Mouse (Mus musculus) cortical plate, adult 2 months (tissue): Measurements from ENCODE around the gene Zscan26. TPM values are rescaled to one million over a fixed set of nuclear protein-coding genes. Genes with fewer than 3 reads are reported as not detected.
A peak's percentile ranks its signal among the peaks of the same experiment; 100 is the strongest.
"Not testable (repeated sequence)": the region's sequence is repeated elsewhere in the genome, so short reads cannot be mapped to it uniquely, and the experiment has no call there.

Source experiments
- H3K27ac ChIP-seq: fragments of 200-500 bp; 2 replicates; pipeline ENCODE4 v1.5.1; 2012; ENCODE audit warnings: low read length, control low read depth, inconsistent platforms; ENCODE audit not compliant: insufficient read depth
- H3K4me1 ChIP-seq: fragments of 200-500 bp; 2 replicates; pipeline ENCODE4 v1.6.1; 2011; ENCODE audit warnings: low read length; ENCODE audit not compliant: control insufficient read depth, insufficient read depth
- H3K4me3 ChIP-seq: fragments of 200-500 bp; 2 replicates; pipeline ENCODE4 v1.5.1; 2011; ENCODE audit warnings: mild to moderate bottlenecking, low read length, control low read depth; ENCODE audit not compliant: insufficient read depth
- CTCF ChIP-seq: fragments of 200-500 bp; IDR thresholded peaks from 2 replicates; pipeline ENCODE4 v1.5.1; 2011; ENCODE audit warnings: mild to moderate bottlenecking, control low read depth, low read length; ENCODE audit not compliant: insufficient read depth; ENCODE audit errors: extremely low read depth
- POLR2A ChIP-seq: fragments of 200-500 bp; IDR thresholded peaks from 2 replicates; pipeline ENCODE4 v1.6.1; 2011; ENCODE audit warnings: mild to moderate bottlenecking, low read length, control low read depth; ENCODE audit not compliant: insufficient read depth; ENCODE audit errors: extremely low read depth
- polyA plus RNA-seq: library from polyadenylated mRNA; depleted of rRNA; stranded (reverse); fragments of >200 nt; gene quantifications from 2 replicates; pipeline ENCODE4 v1.2.3, GENCODE M21; 2012; rRNA removed

Gene Zscan26
- 66.4 and 70.2 TPM in 2 replicates for polyA plus RNA-seq

- Histone ChIP-seq H3K27ac (peak within 1 kb of the TSS; percentile 67), H3K4me1 (peaks cover 4% of the 10 kb centered on the region; the same call in 1 of the 2 replicates), H3K4me3 (peak within 1 kb of the TSS; percentile 79)
- TF ChIP-seq CTCF (no peak), POLR2A (peak; percentile 85)
These were observed at the start of gene Zscan26 for GRCm38 (mm10) chr13:21453449-21453848. Gene Zscan26, minus strand, starts transcription at chr13:21453730.

- Histone ChIP-seq H3K4me3 (no peak overlapping the region), H3K27ac (no peak overlapping the region), H3K4me1 (no peaks in the 10 kb centered on the region; the same call in 1 of the 2 replicates)
- TF ChIP-seq POLR2A (no peak), CTCF (no peak)
These were observed 48.8 kb upstream of the Zscan26 start for GRCm38 (mm10) chr13:21502296-21502695.

- H3K4me3 ChIP-seq, H3K27ac ChIP-seq, H3K4me1 ChIP-seq: not testable (repeated sequence)
These were observed 47.7 kb upstream of the Zscan26 start, which contains the start of gene Gm11273 for GRCm38 (mm10) chr13:21501182-21501581. Gene Gm11273, minus strand, starts transcription at chr13:21501418.

- Histone ChIP-seq H3K4me1 (no peaks in the 10 kb centered on the region), H3K27ac (no peak within 1 kb of the TSS), H3K4me3 (no peak within 1 kb of the TSS)
- no peak for TF ChIP-seq CTCF
- no peak for TF ChIP-seq POLR2A
These were observed 41.5 kb upstream of the Zscan26 start, which contains the start of gene AK157302 for GRCm38 (mm10) chr13:21495080-21495479. Gene AK157302, plus strand, starts transcription at chr13:21495223.

GRCm38 (mm10) chr13:21492847-21493246 is 39.3 kb upstream of the Zscan26 start:
- no peak for TF ChIP-seq POLR2A
- TF ChIP-seq CTCF: no peak
- Histone ChIP-seq H3K4me1 (no peaks in the 10 kb centered on the region), H3K4me3 (no peak overlapping the region), H3K27ac (no peak overlapping the region)

- H3K4me1 ChIP-seq: no peaks in the 10 kb centered on the region
- no peak for TF ChIP-seq CTCF
- no peak for TF ChIP-seq POLR2A
- no peak overlapping the region for H3K27ac ChIP-seq
- H3K4me3 ChIP-seq: no peak overlapping the region
These were observed 33.4 kb upstream of the Zscan26 start for GRCm38 (mm10) chr13:21486881-21487280.

- peak within 1 kb of the TSS; percentile 61 for H3K27ac ChIP-seq
- TF ChIP-seq POLR2A: peak; percentile 37
- not testable (repeated sequence) for H3K4me1 ChIP-seq
- H3K4me3 ChIP-seq: peak within 1 kb of the TSS; percentile 80
These were observed 25.5 kb upstream of the Zscan26 start, which contains the start of the genes Zkscan4 and Gm10065 for GRCm38 (mm10) chr13:21478759-21479670. Gene Zkscan4, plus strand, starts transcription at chr13:21478907. Gene Gm10065, minus strand, starts transcription at chr13:21479441.

GRCm38 (mm10) chr13:21472427-21472826 is 18.9 kb upstream of the Zscan26 start:
- Histone ChIP-seq H3K27ac (no peak overlapping the region), H3K4me3 (no peak overlapping the region), H3K4me1 (no peaks in the 10 kb centered on the region)
- TF ChIP-seq CTCF: no peak
- no peak for TF ChIP-seq POLR2A

GRCm38 (mm10) chr13:21469097-21469496 is 15.6 kb upstream of the Zscan26 start:
- no peak overlapping the region for H3K4me3 ChIP-seq
- no peak for TF ChIP-seq CTCF
- TF ChIP-seq POLR2A: no peak
- H3K4me1 ChIP-seq: no peaks in the 10 kb centered on the region
- no peak overlapping the region for H3K27ac ChIP-seq
